Mouse (Mus musculus) lung, postnatal 10 days (tissue): Measurements from ENCODE around the gene Rbm41.

Experiments
- DNase-seq: peaks from one replicate; pipeline ENCODE4 v3.0.0; 2021

Gene Rbm41

DNA sequence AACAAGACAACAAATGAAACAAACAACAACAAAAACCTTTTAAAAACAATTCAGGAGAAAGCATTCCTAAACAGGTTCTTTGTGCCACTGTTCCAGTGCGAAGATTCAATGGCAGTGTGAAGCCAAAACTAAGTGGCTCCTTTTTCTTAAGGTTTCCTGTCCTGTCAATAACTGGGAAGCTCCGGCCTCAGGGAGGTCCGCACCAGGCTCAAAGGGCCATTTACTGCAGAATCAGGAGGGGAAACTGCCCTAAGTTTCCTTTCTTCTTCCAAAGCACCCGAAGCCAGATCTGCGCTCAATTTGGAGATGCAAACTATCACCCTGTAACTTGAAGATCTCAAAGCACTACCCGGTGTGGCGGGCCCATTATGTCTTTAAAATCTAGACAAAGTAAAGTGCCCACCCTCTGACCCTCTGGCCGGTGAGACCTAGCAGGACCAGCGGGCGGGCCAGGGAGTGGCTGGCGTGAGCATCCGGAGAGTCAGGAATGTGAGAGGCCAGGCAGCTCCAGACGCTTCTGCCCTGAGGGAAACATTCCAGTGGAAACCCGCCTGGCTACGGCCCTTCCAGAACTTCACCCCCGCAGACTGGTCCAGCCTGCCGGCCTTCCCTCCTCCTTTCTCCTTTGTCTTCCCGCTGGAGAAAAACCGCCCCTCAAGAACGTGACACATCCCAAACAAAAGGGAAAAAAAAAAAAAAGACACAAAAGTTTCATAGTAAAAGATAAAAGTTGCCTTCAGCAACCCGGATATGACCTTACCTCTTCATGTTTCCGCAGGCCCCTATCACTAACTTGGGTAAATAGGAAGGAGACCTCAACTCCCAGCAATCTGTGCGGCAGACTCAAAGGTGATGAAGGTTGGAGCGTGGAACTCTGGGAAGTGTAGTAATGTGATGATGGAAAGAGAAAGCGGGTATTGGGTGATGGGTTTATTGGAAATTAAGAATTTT is at the start of gene Rbm41:
Gene Rbm41 (minus strand): TSS at position 856 of the 951 bp plus-strand sequence.
- DNase-seq: peak; percentile 64

DNA sequence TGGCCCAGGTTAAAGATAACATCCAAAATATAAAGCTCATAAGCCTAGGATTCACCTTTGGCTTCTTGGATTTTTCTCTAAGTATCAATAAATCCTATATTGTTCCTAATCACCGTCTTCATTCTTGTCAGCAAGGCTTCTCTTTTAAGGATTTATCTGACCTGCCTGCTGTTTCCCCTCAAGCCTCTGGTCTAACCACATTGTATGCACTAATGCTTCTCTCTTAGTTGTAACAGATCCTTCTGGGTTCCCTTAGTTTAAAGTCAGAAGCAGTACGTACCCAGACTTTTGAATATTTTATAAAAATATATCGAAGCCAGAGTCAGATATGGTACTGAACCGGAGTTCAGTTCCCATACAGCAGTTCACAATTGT is 283 bp upstream of the Rbm41 start:
- DNase-seq: no peak

DNA sequence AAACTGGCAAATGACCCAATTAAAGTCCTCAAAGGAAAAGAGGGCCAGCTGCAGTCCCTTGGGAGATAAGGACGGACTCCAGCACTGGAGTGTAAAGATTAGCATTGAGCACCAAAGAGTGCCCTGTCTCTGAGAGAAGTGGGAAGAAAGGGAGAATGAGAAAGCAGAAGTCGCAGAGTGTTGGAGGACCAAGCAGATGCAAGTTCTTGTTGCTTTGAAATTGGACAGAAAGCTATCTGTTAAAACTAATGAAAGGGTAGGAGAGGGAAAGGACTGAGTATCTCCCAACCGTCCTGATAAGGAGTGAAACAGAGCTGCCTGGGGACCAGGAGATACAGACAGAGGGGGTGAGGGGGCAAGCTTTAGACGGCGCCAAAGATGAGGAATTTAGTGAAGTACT is 16.3 kb downstream of the Rbm41 start:
- no peak for DNase-seq

DNA sequence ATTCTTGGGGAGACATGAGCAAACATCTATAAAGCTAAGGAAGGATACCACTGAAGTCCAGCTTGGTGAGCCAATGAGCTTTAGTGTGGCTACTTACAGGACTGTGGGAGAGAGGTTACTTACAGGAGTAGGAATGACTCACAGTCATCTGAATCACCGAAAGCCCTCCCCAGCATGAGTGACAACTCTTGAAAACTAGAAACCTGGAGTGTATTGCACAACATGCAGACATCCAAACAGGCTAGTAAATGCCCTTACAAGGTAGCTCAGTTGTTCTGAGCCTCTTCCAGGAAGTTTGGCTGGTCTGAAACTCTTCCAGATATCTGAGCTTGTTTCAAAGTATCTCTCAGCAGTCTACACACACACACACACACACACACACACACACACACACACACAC is 64.9 kb downstream of the Rbm41 start:
- DNase-seq: peak; percentile 1

DNA sequence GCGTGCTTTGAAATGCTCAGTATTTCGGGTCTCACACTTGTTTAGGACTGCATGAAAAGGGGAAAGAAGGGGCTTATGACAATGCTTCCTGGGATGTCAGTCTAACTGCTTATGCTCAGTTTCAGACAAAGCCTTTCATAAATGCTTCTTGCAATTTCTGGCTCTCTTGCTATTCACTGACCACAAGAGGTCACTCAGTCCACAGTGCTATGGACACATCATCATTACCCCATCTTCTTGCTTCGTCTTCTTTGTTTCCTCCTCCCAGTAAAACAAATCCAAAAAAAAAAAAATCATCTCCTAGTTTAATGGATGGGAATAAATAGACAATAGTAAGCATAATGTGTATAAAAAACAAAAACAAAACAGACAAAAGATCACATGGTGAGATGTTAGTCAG is 65.9 kb downstream of the Rbm41 start:
- DNase-seq: no peak

DNA sequence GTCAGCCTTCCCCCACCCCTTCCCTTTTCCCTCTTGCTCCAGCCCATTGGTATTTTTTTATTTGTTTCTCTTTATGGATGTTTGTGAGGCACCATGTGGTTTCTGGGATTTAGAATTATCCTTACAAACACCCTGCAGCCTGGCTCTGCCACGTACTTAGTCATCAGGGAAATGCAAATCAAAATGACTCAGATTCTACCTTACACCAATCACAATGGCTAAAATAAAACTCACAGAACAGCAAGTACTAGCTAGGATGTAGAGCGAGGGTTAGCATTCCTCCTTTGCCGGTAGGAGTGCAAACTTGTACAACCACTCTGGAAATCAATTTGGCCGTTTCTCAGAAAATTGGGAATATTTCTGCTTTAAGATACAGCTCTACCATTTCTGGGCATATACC is 77.8 kb downstream of the Rbm41 start:
- no peak for DNase-seq

DNA sequence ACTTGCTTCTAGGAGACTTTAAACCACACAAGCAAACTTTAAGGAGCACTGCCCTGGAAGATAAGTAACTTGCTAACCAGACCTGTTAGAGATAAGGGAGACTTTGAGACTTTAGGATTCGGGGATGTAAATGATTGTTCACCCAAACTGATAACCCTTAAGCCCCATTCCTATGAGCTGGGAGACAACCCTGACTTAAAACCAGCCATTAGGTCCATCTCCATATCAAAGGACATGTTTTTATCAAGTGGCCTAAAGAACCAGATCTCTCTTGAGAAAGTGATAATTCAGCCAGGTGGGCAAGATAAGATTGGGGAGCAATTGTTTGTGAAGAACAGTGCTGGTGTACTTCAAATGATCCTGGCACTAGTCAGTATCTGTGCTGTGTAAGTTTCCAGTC is 107.0 kb downstream of the Rbm41 start:
- no peak for DNase-seq

DNA sequence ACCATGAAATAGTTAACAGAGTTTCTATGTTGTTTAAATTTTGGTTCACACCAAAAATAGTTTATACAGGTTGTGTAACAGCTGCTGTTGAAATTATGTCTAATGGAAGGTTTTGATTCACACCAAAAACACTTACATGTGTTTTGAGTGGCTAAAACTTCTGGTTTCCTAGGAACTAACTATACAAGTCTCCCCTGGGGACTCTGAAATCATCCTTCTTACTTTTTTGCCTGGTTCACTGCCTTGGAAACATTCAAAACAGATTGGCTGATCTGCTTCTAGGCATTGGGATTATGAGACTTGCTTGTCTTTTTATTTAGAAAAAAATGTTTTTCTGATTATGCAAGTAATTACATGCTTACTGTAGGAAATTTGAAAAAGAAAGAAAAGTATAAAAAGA is 115.2 kb downstream of the Rbm41 start:
- no peak for DNase-seq

DNA sequence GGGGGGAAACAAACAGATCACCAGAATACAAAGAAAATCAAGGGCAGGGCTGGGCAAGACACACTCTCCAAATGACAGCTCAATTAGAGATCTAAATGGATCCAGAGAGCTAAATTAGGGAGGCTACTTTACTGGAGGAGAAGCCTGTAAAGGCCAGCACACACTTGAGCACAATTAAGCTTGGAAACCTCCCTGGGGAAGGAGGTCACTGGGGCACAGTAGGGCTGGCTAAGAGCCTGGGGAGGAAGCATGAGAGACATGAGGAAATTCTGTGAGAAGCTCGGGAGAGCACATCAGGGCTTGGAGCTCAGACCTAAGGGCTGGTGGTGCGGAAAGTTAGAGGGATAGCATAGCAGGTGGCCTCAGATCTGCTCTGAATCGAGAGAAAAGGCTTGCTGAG is 120.5 kb downstream of the Rbm41 start:
- no peak for DNase-seq

DNA sequence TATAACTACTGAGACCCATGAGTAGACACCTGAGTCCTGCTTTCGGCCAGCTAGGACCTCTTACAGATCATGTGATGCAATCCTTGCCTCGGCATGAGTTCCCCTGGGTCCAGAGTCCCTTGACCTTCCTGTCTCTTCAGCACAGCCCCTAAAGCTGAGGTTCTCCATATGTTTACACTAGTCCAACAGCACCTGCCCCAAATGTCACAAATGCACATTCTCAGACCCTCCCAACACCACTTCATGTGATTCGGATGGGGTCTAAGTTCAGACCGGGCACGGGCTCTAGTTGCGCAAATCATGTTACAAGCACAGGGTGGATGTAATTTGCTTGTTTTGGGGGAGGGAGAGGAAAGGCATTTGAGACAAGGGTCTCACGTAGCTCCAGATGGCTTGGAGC is 121.3 kb downstream of the Rbm41 start:
- no peak for DNase-seq

DNA sequence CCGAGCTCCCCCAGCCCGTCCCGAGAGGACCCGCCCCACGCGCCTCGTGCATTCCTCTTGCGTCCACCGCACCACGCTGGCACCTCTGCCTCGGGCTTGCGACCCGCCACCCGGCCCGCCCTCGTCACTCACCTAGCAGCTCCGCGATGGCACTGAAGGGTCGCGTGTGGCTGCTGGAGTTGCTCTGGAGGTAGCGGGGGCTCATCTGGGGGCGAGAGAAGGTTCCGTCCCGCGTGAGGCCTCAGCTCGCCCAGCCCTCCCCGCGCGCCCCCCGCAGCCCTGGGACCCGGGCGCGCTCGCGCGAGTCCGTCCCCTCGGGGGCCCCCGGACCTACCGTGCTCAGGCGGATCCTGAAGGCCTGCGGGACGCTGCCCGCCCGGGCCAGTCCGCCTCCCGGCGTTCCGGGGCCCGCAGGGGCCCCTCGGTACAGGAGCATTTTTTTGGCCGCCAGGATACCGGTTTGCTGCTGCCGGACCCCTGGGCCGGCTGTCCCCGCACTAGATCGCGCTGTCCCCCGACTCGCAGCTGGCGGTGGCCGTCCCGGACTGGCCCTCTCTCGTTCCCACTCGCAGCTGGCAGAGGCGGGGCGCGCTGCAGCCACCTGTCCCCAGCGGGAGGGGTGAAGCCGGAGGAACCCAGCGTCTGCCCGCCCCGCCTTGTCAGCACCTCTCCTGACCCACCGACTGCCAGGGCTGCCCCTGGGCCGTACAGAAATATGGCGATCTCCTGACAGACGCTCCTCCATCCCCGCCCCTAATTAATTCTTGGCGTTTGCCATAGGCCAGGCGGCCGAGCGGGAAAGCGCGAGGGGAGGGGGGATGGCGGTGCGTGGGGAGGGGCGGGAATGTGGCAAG is 127.2 kb downstream of the Rbm41 start, which contains the start of gene Morc4:
Gene Morc4 (minus strand): TSS at position 740 of the 854 bp plus-strand sequence.
- DNase-seq: peak; percentile 64

DNA sequence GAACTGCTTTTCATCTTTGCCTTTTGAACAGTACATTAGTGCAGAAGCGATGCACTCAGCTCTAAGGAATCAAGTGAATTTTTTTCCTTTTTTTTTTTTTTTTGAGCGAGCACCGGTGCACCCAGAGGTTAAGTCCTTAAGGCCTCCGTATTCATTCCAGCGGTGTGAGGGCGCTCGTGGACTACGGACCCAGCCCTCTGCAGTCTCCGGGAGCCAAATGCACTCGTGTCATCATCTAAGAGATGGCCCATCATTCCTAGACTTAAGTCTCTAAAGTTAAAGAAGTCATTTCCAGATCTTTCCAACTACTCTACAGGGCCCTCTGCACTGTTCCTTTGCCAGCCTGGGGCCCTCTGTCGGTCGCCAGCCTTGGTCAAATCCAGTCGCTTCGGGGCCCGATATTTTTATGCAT is 128.1 kb downstream of the Rbm41 start:
- peak; percentile 40 for DNase-seq

DNA sequence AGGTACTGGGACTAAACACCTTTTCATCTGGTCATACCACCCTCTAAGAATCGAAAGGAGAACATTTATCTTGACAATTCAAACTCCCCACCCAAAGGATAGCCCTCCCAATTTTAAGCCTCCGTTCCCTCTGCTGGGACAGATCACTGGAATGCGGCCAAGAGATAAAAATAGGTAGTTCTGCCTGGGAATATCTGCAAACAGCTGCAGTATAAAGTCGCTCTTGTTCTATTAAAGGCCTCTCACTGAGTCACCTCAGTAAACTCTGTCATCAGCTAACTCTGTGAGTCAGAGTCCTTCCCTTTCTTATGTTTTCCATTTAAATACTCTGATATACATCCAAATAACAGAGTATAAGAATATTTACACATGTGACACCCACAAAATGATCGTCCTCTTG is 139.0 kb downstream of the Rbm41 start:
- no peak for DNase-seq

DNA sequence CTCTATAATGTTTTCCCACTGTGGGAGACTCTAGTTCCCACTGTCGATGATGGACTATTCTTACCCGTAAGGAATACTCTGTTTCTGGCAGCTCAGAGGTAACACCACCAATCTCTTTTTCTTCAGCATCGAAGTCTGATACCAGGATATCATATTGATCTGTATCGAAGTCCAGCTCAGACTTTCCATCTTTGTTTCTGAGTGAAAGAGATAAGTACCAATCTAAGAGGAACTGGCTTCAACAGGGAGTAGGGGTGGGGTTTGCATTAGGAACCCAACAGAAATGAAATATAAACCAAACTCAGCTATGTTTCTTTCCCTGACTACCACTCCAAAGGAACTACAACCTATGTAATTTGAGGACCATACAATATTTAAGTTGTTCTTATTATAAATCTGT is 143.6 kb downstream of the Rbm41 start:
- no peak for DNase-seq

DNA sequence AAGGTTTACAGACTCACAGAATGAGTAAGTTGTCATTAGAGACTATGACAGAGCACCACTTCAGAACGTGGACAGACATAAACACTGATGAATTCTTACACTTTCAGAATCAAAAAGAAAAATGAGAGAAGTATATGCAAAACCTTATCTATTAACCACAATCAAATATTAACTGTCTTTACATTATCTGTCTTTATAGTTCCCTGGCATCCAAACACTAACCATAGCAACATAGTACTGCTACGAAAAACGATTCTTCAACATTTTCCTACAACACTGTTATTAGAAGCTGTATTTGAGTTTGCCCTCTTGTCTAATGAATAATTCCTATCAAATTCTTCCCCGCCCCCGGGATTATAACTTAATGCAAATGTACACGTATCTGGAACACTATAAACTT is 157.3 kb downstream of the Rbm41 start:
- no peak for DNase-seq
